Mouse (Mus musculus) CH12.LX (cell line): ENCODE measurements around the gene Dlx6. TPM values are rescaled to one million over a fixed set of nuclear protein-coding genes. Genes with fewer than 3 reads are reported as not detected.

ENCODE experiments used
- polyA plus RNA-seq: library from polyadenylated mRNA; unstranded; fragments of >175 nt; gene quantifications from 2 replicates; pipeline ENCODE4 v1.2.1, GENCODE M21; 2012; ENCODE audit warnings: low read depth; ENCODE audit not compliant: insufficient read length
- total RNA-seq, 2 experiments: library from RNA; depleted of rRNA; stranded (reverse); fragments of 300-350 nt in 1 of 2; fragments of >200 nt in 1 of 2; gene quantifications; 2 replicates each; pipeline ENCODE4 v1.2.3; 2012 to 2014

Gene Dlx6
- total and polyA plus RNA-seq, 3 experiments: not detected

Other genes starting within 250 kb of the Dlx6 start
- gene Dlx5, start 18.8 kb downstream of the Dlx6 start, total RNA-seq (2012; rRNA removed): not detected in 2 replicates
- not detected in 2 replicates for gene Dlx5, start 18.8 kb downstream of the Dlx6 start, total RNA-seq (2014; rRNA removed)
- gene Dlx5, start 18.8 kb downstream of the Dlx6 start, polyA plus RNA-seq: not detected in 2 replicates
- 5.9 and 6.0 TPM in 2 replicates for gene Sdhaf3, start 92.7 kb downstream of the Dlx6 start, total RNA-seq (2012; rRNA removed)
- gene Sdhaf3, start 92.7 kb downstream of the Dlx6 start, total RNA-seq (2014; rRNA removed): 11.6 and 12.8 TPM in 2 replicates
- 8.8 and 10.0 TPM in 2 replicates for gene Sdhaf3, start 92.7 kb downstream of the Dlx6 start, polyA plus RNA-seq